Mouse (Mus musculus) frontal cortex, postnatal 14 days (tissue): ENCODE results near the gene Lypd6.
A peak's percentile ranks its signal among the peaks of the same experiment; 100 is the strongest.

Experiments
- DNase-seq, 2 experiments: peaks; one replicate each; pipeline ENCODE4 v3.0.0; 2022; ENCODE audit warnings: low spot score in 2 of 2

Lypd6 gene

GRCm38 (mm10) chr2:50110167-50110566, 43.9 kb downstream of the Lypd6 start:
- peak; percentile 19 to 25 for DNase-seq

- no peak for DNase-seq
Observed at GRCm38 (mm10) chr2:50111169-50111568, 44.9 kb downstream of the Lypd6 start.

- no peak for DNase-seq
Observed at GRCm38 (mm10) chr2:50111609-50112008, 45.4 kb downstream of the Lypd6 start.

GRCm38 (mm10) chr2:50112427-50112826, 46.2 kb downstream of the Lypd6 start:
- no peak for DNase-seq

GRCm38 (mm10) chr2:50119101-50119500, 52.9 kb downstream of the Lypd6 start:
- no peak for DNase-seq

- no peak for DNase-seq
Observed at GRCm38 (mm10) chr2:50120839-50121238, 54.6 kb downstream of the Lypd6 start.

- no peak for DNase-seq
Observed at GRCm38 (mm10) chr2:50123376-50123775, 57.1 kb downstream of the Lypd6 start.

GRCm38 (mm10) chr2:50127513-50128175, 61.4 kb downstream of the Lypd6 start:
- DNase-seq: no peak

GRCm38 (mm10) chr2:50128322-50129277, 62.4 kb downstream of the Lypd6 start:
- no peak for DNase-seq

- DNase-seq: no peak
Observed at GRCm38 (mm10) chr2:50130674-50131073, 64.4 kb downstream of the Lypd6 start.

GRCm38 (mm10) chr2:50143672-50144071, 77.4 kb downstream of the Lypd6 start:
- no peak for DNase-seq

- no peak for DNase-seq
Observed at GRCm38 (mm10) chr2:50147308-50147707, 81.1 kb downstream of the Lypd6 start.

GRCm38 (mm10) chr2:50149257-50150202, 83.3 kb downstream of the Lypd6 start:
- DNase-seq: no peak

GRCm38 (mm10) chr2:50150203-50150590, 84.0 kb downstream of the Lypd6 start:
- no peak for DNase-seq

GRCm38 (mm10) chr2:50150816-50151215, 84.6 kb downstream of the Lypd6 start:
- no peak for DNase-seq

GRCm38 (mm10) chr2:50151401-50151800, 85.2 kb downstream of the Lypd6 start:
- no peak for DNase-seq

GRCm38 (mm10) chr2:50151879-50152278, 85.7 kb downstream of the Lypd6 start:
- no peak for DNase-seq

GRCm38 (mm10) chr2:50156009-50156408, 89.8 kb downstream of the Lypd6 start:
- no peak for DNase-seq

GRCm38 (mm10) chr2:50160069-50160468, 93.8 kb downstream of the Lypd6 start:
- DNase-seq: no peak

- no peak for DNase-seq
Observed at GRCm38 (mm10) chr2:50163608-50164007, 97.4 kb downstream of the Lypd6 start.

GRCm38 (mm10) chr2:50165277-50165676, 99.0 kb downstream of the Lypd6 start:
- no peak for DNase-seq

- no peak for DNase-seq
Observed at GRCm38 (mm10) chr2:50166082-50166481, 99.9 kb downstream of the Lypd6 start.
